Mouse (Mus musculus) forebrain, embryonic 14.5 days (tissue): ENCODE measurements around the gene Pts. TPM values are rescaled to one million over a fixed set of nuclear protein-coding genes. Genes with fewer than 3 reads are reported as not detected.

Experiments
- ATAC-seq: fragments of 200-750 bp; cut with Nextera tagmentation; 2 replicates; pipeline ENCODE4 v1.8.0; 2017; ENCODE audit warnings: mild to moderate bottlenecking, moderate library complexity
- DNase-seq: peaks from one replicate; pipeline ENCODE4 v3.0.0-alpha.2; 2015; ENCODE audit warnings: low spot score
- H3K27ac ChIP-seq: fragments of 300-500 bp; sonication (generic); 2 replicates; pipeline ENCODE4 v1.5.1; 2014; ENCODE audit warnings: low read depth, mild to moderate bottlenecking, control low read depth, low read length, moderate library complexity
- H3K27me3 ChIP-seq: fragments of 300-500 bp; sonication (generic); replicated peaks from 2 replicates; pipeline ENCODE4 v1.6.1; 2014; ENCODE audit warnings: low read length, control low read depth, mixed read lengths; ENCODE audit not compliant: control insufficient read depth, insufficient read depth
- H3K36me3 ChIP-seq: fragments of 300-500 bp; sonication (generic); 2 replicates; pipeline ENCODE4 v1.6.1; 2014; ENCODE audit warnings: low read length, control low read depth; ENCODE audit not compliant: control insufficient read depth, insufficient read depth
- H3K4me1 ChIP-seq: fragments of 300-500 bp; sonication (generic); 2 replicates; pipeline ENCODE4 v1.6.1; 2014; ENCODE audit warnings: antibody characterized with exemption, low read length, control low read depth; ENCODE audit not compliant: control insufficient read depth, insufficient read depth
- H3K4me2 ChIP-seq: fragments of 300-500 bp; sonication (generic); 2 replicates; pipeline ENCODE4 v1.6.1; 2014; ENCODE audit warnings: mild to moderate bottlenecking, control low read depth, low read length
- H3K4me3 ChIP-seq: fragments of 300-500 bp; sonication (generic); 2 replicates; pipeline ENCODE4 v1.5.1; 2014; ENCODE audit warnings: low read depth, low read length, control low read depth
- H3K9ac ChIP-seq: fragments of 300-500 bp; sonication (generic); 2 replicates; pipeline ENCODE4 v1.6.1; 2014; ENCODE audit warnings: mild to moderate bottlenecking, low read length, control low read depth, moderate library complexity
- H3K9me3 ChIP-seq: fragments of 300-500 bp; sonication (generic); replicated peaks from 2 replicates; pipeline ENCODE4 v1.6.1; 2016; ENCODE audit warnings: low read length, control low read depth, mixed read lengths; ENCODE audit not compliant: control insufficient read depth
- WGBS: fragments of 180-500 bp; shearing (Covaris S2); extraction: QIAGEN DNeasy Blood & Tissue Kit; methylation state at CpG from one replicate; pipeline ENCODE4 v1.1.7; 2014; 5-methylcytosine and 5-hydroxymethylcytosine counted together
- polyA plus RNA-seq: library from polyadenylated mRNA; unstranded; fragments of >200 nt; fragmentation: Nextera tagmentation; extraction: Ambion mirVana; gene quantifications from 2 replicates; pipeline ENCODE4 v1.2.1, GENCODE M21; 2014

Gene Pts
- polyA plus RNA-seq, 1 experiment from 2014 or later: 94.5 TPM

DNA sequence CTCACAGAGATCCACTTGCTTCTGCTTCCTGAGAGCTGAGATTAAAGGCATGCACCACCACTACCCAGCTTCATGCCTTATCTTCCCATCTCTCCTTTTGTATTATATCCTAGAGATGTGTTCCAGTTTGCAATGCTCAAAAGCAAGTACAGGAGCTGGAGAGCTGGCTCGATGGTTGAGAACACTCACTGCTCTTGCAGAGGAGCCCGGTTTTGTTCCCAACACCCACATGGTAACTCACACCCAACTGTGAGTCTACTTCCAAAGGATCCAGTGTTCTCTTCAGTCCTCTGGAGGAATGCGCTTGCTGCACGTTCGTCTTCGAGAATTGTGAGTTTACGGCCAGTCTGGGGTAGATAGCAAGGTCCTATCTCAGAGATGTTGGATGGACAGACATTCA, 53.2 kb downstream of the Pts start:
- no peak overlapping the region for H3K9ac ChIP-seq
- no peak for ATAC-seq
- no peak for DNase-seq
- H3K9me3 ChIP-seq: no peaks in the 10 kb centered on the region
- H3K27ac ChIP-seq: no peak overlapping the region
- H3K4me3 ChIP-seq: no peak overlapping the region
- H3K4me2 ChIP-seq: no peak overlapping the region
- H3K36me3 ChIP-seq: no peaks in the 10 kb centered on the region
- WGBS: 86% methylated on average over 7 of the region's 7 CpGs
- H3K4me1 ChIP-seq: no peaks in the 10 kb centered on the region
- 0 out of 2 replicates have a peak, but pooled peaks cover 3% of the 10 kb centered on the region for H3K27me3 ChIP-seq

Other genes with a start within 250 kb of the Pts start
- 100 and 189 TPM in 2 replicates for gene Rpl10-ps3, start 183.8 kb downstream of the Pts start, polyA plus RNA-seq
- 0.27 and 0.30 TPM in 2 replicates for gene Plet1, start 34.2 kb downstream of the Pts start, polyA plus RNA-seq
- 17.8 and 18.4 TPM in 2 replicates for gene Il18, start 26.1 kb upstream of the Pts start, polyA plus RNA-seq
- gene Bco2, start 26.5 kb upstream of the Pts start, polyA plus RNA-seq: 0.60 and 0.63 TPM in 2 replicates
- 0.25 TPM in 1 of 2 replicates, not detected in the other for gene Tex12, start 32.6 kb upstream of the Pts start, polyA plus RNA-seq
- 261 and 273 TPM in 2 replicates for gene Sdhd, start 75.1 kb upstream of the Pts start, polyA plus RNA-seq
- 388 and 475 TPM in 2 replicates for gene Timm8b, start 75.2 kb upstream of the Pts start, polyA plus RNA-seq
- gene Pih1d2, start 88.6 kb upstream of the Pts start, polyA plus RNA-seq: 5.1 and 5.8 TPM in 2 replicates
- gene Nkapd1, start 88.7 kb upstream of the Pts start, polyA plus RNA-seq: 18.3 and 22.0 TPM in 2 replicates
- 50.9 and 55.0 TPM in 2 replicates for gene Dlat, start 131.1 kb upstream of the Pts start, polyA plus RNA-seq
- 21.6 and 27.1 TPM in 2 replicates for gene Dixdc1, start 210.8 kb upstream of the Pts start, polyA plus RNA-seq
- 1.0 and 1.1 TPM in 2 replicates for gene 2310030G06Rik, start 217.8 kb upstream of the Pts start, polyA plus RNA-seq
- gene Cryab, start 222.6 kb upstream of the Pts start, polyA plus RNA-seq: 9.7 and 12.6 TPM in 2 replicates
- gene Hspb2, start 223.6 kb upstream of the Pts start, polyA plus RNA-seq: 0.70 TPM in 1 of 2 replicates, not detected in the other
- gene Fdxacb1, start 239.5 kb upstream of the Pts start, polyA plus RNA-seq: 10.0 and 10.1 TPM in 2 replicates
- gene Alg9, start 246.3 kb upstream of the Pts start, polyA plus RNA-seq: 49.2 and 54.9 TPM in 2 replicates
- 55.1 and 65.0 TPM in 2 replicates for gene 1110032A03Rik, start 246.8 kb upstream of the Pts start, polyA plus RNA-seq